Mouse (Mus musculus) kidney, embryonic 15.5 days (tissue): ENCODE measurements around the gene 2210016F16Rik. TPM values are rescaled to one million over a fixed set of nuclear protein-coding genes. Genes with fewer than 3 reads are reported as not detected.
"Not testable (repeated sequence)": the region's sequence is repeated elsewhere in the genome, so short reads cannot be mapped to it uniquely, and the experiment has no call there.

Experiments
- ATAC-seq: fragments of 200-750 bp; cut with Nextera tagmentation; replicated peaks from 2 replicates; pipeline ENCODE4 v1.8.0; 2017; ENCODE audit warnings: moderate TSS enrichment; ENCODE audit not compliant: low FRiP score
- H3K27ac ChIP-seq: fragments of 300-500 bp; sonication (generic); 2 replicates; pipeline ENCODE4 v1.5.1; 2015; ENCODE audit warnings: mild to moderate bottlenecking, inconsistent platforms
- H3K27me3 ChIP-seq: fragments of 300-500 bp; sonication (generic); 2 replicates; pipeline ENCODE4 v1.6.1; 2015; ENCODE audit warnings: inconsistent platforms
- H3K36me3 ChIP-seq: fragments of 300-500 bp; sonication (generic); 2 replicates; pipeline ENCODE4 v1.6.1; 2015; ENCODE audit warnings: inconsistent platforms
- H3K4me1 ChIP-seq: fragments of 300-500 bp; sonication (generic); 2 replicates; pipeline ENCODE4 v1.6.1; 2015; ENCODE audit warnings: inconsistent platforms
- H3K4me2 ChIP-seq: fragments of 300-500 bp; sonication (generic); 2 replicates; pipeline ENCODE4 v1.6.1; 2015; ENCODE audit warnings: moderate library complexity, mild to moderate bottlenecking, inconsistent platforms
- H3K4me3 ChIP-seq: fragments of 300-500 bp; sonication (generic); replicated peaks from 2 replicates; pipeline ENCODE4 v1.5.1; 2015; ENCODE audit warnings: mild to moderate bottlenecking, inconsistent platforms
- H3K9ac ChIP-seq: fragments of 300-500 bp; sonication (generic); 2 replicates; pipeline ENCODE4 v1.6.1; 2015; ENCODE audit warnings: mild to moderate bottlenecking, inconsistent platforms
- H3K9me3 ChIP-seq: fragments of 300-500 bp; sonication (generic); replicated peaks from 2 replicates; pipeline ENCODE4 v1.6.1; 2016; ENCODE audit warnings: inconsistent platforms
- WGBS: fragments of 180-500 bp; shearing (Covaris S2); methylation state at CpG from one replicate; pipeline ENCODE4 v1.1.7; 2015; ENCODE audit warnings: mixed read lengths; 5-methylcytosine and 5-hydroxymethylcytosine counted together
- polyA plus RNA-seq: library from polyadenylated mRNA; unstranded; fragments of >200 nt; fragmentation: Nextera tagmentation; extraction: Ambion mirVana; gene quantifications from 2 replicates; pipeline ENCODE4 v1.2.1, GENCODE M21; 2015

The 2210016F16Rik gene
- polyA plus RNA-seq, 1 experiment from 2014 or later = 29.5 TPM

- no peaks in the 10 kb centered on the region for H3K9me3 ChIP-seq
- peak within 1 kb of the TSS; percentile 99 for H3K27ac ChIP-seq
- peak within 1 kb of the TSS; percentile 72 for H3K4me2 ChIP-seq
- H3K4me1 ChIP-seq = peaks cover 18% of the 10 kb centered on the region
- peaks cover 18% of the 10 kb centered on the region for H3K36me3 ChIP-seq
- H3K27me3 ChIP-seq = no peaks in the 10 kb centered on the region
- WGBS = under 1% methylated on average over 90 of the region's 91 CpGs
- peak; percentile 95 for ATAC-seq
- H3K9ac ChIP-seq = peak within 1 kb of the TSS; percentile 100
- peak within 1 kb of the TSS; percentile 98 for H3K4me3 ChIP-seq
Measured at GRCm38 (mm10) chr13:58402003-58402743, 17.1 kb upstream of the 2210016F16Rik start, which contains the start of gene Rmi1. Rmi1 (plus strand) TSS chr13:58402248.

GRCm38 (mm10) chr13:58401135-58402002 lies 16.3 kb upstream of the 2210016F16Rik start:
- Histone ChIP-seq H3K4me1 (peaks cover 14% of the 10 kb centered on the region), H3K4me3 (peak overlapping the region; percentile 98), H3K9me3 (no peaks in the 10 kb centered on the region), H3K36me3 (peaks cover 26% of the 10 kb centered on the region), H3K27me3 (no peaks in the 10 kb centered on the region), H3K4me2 (peak overlapping the region; percentile 72), H3K9ac (peak overlapping the region; percentile 100), H3K27ac (peak overlapping the region; percentile 99)
- peak; percentile 37 for ATAC-seq
- WGBS = under 1% methylated on average over 96 of the region's 100 CpGs

GRCm38 (mm10) chr13:58400576-58400975 lies 15.6 kb upstream of the 2210016F16Rik start:
- peaks cover 14% of the 10 kb centered on the region for H3K4me1 ChIP-seq
- H3K4me2 ChIP-seq = peak overlapping the region; percentile 72
- peak overlapping the region; percentile 99; the same call in 1 of the 2 replicates for H3K27ac ChIP-seq
- no peaks in the 10 kb centered on the region for H3K27me3 ChIP-seq
- WGBS = under 1% methylated on average over 11 of the region's 11 CpGs
- peak overlapping the region; percentile 98 for H3K4me3 ChIP-seq
- H3K9ac ChIP-seq = peak overlapping the region; percentile 100
- H3K9me3 ChIP-seq = no peaks in the 10 kb centered on the region
- H3K36me3 ChIP-seq = peaks cover 34% of the 10 kb centered on the region
- no peak for ATAC-seq

- WGBS = 78% methylated on average over 13 of the region's 13 CpGs
- peaks cover 62% of the 10 kb centered on the region for H3K36me3 ChIP-seq
- no peak for ATAC-seq
Measured at GRCm38 (mm10) chr13:58397651-58398050, 12.6 kb upstream of the 2210016F16Rik start.

GRCm38 (mm10) chr13:58394392-58394791 lies 9.4 kb upstream of the 2210016F16Rik start:
- 85% methylated on average over 11 of the region's 11 CpGs for WGBS
- not testable (repeated sequence) for H3K27ac ChIP-seq
- peaks cover 85% of the 10 kb centered on the region for H3K36me3 ChIP-seq

More at GRCm38 (mm10) chr13:58397651-58398050, 12.6 kb upstream of the 2210016F16Rik start:
- no peak overlapping the region for H3K4me2 ChIP-seq
- peaks cover 6% of the 10 kb centered on the region for H3K4me1 ChIP-seq
- no peaks in the 10 kb centered on the region for H3K9me3 ChIP-seq
- no peaks in the 10 kb centered on the region for H3K27me3 ChIP-seq
- H3K4me3 ChIP-seq = no peak overlapping the region
- no peak overlapping the region for H3K27ac ChIP-seq
- H3K9ac ChIP-seq = no peak overlapping the region

GRCm38 (mm10) chr13:58389324-58389951 lies 4.4 kb upstream of the 2210016F16Rik start:
- no peaks in the 10 kb centered on the region for H3K9me3 ChIP-seq
- H3K9ac ChIP-seq = no peak overlapping the region
- ATAC-seq = no peak
- peaks cover 5% of the 10 kb centered on the region; the same call in 1 of the 2 replicates for H3K4me1 ChIP-seq
- no peaks in the 10 kb centered on the region for H3K27me3 ChIP-seq
- peaks cover 44% of the 10 kb centered on the region for H3K36me3 ChIP-seq
- no peak overlapping the region for H3K4me2 ChIP-seq
- 82% methylated on average over 2 of the region's 2 CpGs for WGBS
- H3K27ac ChIP-seq = no peak overlapping the region
- H3K4me3 ChIP-seq = no peak overlapping the region

More at GRCm38 (mm10) chr13:58394392-58394791, 9.4 kb upstream of the 2210016F16Rik start:
- not testable (repeated sequence) for H3K27me3 ChIP-seq, H3K4me3 ChIP-seq, H3K9me3 ChIP-seq, ATAC-seq, H3K4me1 ChIP-seq, H3K4me2 ChIP-seq, H3K9ac ChIP-seq

- no peak overlapping the region for H3K4me3 ChIP-seq
- ATAC-seq = 0 out of 2 replicates have a peak, but pooled peaks have one; percentile 12
- no peaks in the 10 kb centered on the region for H3K9me3 ChIP-seq
- H3K4me2 ChIP-seq = no peak overlapping the region
- H3K27me3 ChIP-seq = no peaks in the 10 kb centered on the region
- H3K4me1 ChIP-seq = peaks cover 11% of the 10 kb centered on the region
- WGBS = 47% methylated on average over 3 of the region's 3 CpGs
- H3K27ac ChIP-seq = no peak overlapping the region
- no peak overlapping the region for H3K9ac ChIP-seq
- peaks cover 34% of the 10 kb centered on the region for H3K36me3 ChIP-seq
Measured at GRCm38 (mm10) chr13:58388379-58388778, 3.4 kb upstream of the 2210016F16Rik start.

GRCm38 (mm10) chr13:58387948-58388347 lies 2.9 kb upstream of the 2210016F16Rik start:
- H3K4me1 ChIP-seq = peaks cover 11% of the 10 kb centered on the region
- ATAC-seq = peak; percentile 36; the same call in 1 of the 2 replicates
- no peak overlapping the region for H3K27ac ChIP-seq
- no peak overlapping the region for H3K4me2 ChIP-seq
- H3K27me3 ChIP-seq = no peaks in the 10 kb centered on the region
- 13% methylated on average over 7 of the region's 7 CpGs for WGBS
- no peak overlapping the region for H3K4me3 ChIP-seq
- no peaks in the 10 kb centered on the region for H3K9me3 ChIP-seq
- peaks cover 34% of the 10 kb centered on the region for H3K36me3 ChIP-seq
- no peak overlapping the region for H3K9ac ChIP-seq

- H3K4me1 ChIP-seq = peaks cover 11% of the 10 kb centered on the region
- no peak overlapping the region for H3K9ac ChIP-seq
- 80% methylated on average over 7 of the region's 7 CpGs for WGBS
- H3K4me3 ChIP-seq = peak overlapping the region; percentile 82
- H3K4me2 ChIP-seq = peak overlapping the region; percentile 96
- peaks cover 17% of the 10 kb centered on the region for H3K9me3 ChIP-seq
- peak overlapping the region; percentile 69; the same call in 1 of the 2 replicates for H3K27ac ChIP-seq
- peaks cover 38% of the 10 kb centered on the region for H3K36me3 ChIP-seq
- H3K27me3 ChIP-seq = no peaks in the 10 kb centered on the region
- ATAC-seq = no peak
Measured at GRCm38 (mm10) chr13:58385547-58385920, 509 bp upstream of the 2210016F16Rik start.

- peak overlapping the region; percentile 69; the same call in 1 of the 2 replicates for H3K27ac ChIP-seq
- peak; percentile 27; the same call in 1 of the 2 replicates for ATAC-seq
- peak overlapping the region; percentile 96 for H3K4me2 ChIP-seq
- peak overlapping the region; percentile 82 for H3K4me3 ChIP-seq
- H3K27me3 ChIP-seq = no peaks in the 10 kb centered on the region
- 49% methylated on average over 11 of the region's 11 CpGs for whole genome bisulfite sequencing
- peaks cover 11% of the 10 kb centered on the region for H3K4me1 ChIP-seq
- H3K36me3 ChIP-seq = peaks cover 37% of the 10 kb centered on the region
- H3K9ac ChIP-seq = peak overlapping the region; percentile 75
- peaks cover 27% of the 10 kb centered on the region for H3K9me3 ChIP-seq
Measured at GRCm38 (mm10) chr13:58384371-58384770, 654 bp downstream of the 2210016F16Rik start.

- H3K27me3 ChIP-seq = no peaks in the 10 kb centered on the region
- no peak for ATAC-seq
- no peaks in the 10 kb centered on the region for H3K36me3 ChIP-seq
- no peak overlapping the region for H3K4me3 ChIP-seq
- no peak overlapping the region for H3K27ac ChIP-seq
- no peak overlapping the region for H3K9ac ChIP-seq
- 77% methylated on average over 2 of the region's 2 CpGs for WGBS
- H3K4me1 ChIP-seq = no peaks in the 10 kb centered on the region
- peaks cover 4% of the 10 kb centered on the region; the same call in 1 of the 2 replicates for H3K9me3 ChIP-seq
- H3K4me2 ChIP-seq = no peak overlapping the region
Measured at GRCm38 (mm10) chr13:58373153-58373470, 11.9 kb downstream of the 2210016F16Rik start.
